Mouse (Mus musculus) layer of hippocampus, postnatal 25 days (tissue): ENCODE measurements at regions not wholly inside any gene's neighbourhood (a gene's known extent, or its start where the extent isn't known, plus 50 kb on each side); places are given as distances from the start of the nearest gene placed in this dataset.
A peak's percentile ranks its signal among the peaks of the same experiment; 100 is the strongest.

ENCODE experiments used
- DNase-seq, 2 experiments: peaks; one replicate each; pipeline ENCODE4 v3.0.0; 2022; ENCODE audit warnings: mixed read lengths in 2 of 2, low spot score in 1 of 2; ENCODE audit errors: extremely low spot score in 1 of 2

- DNase-seq: no peak
These were observed 660.5 kb upstream of the Sel1l start for GRCm38 (mm10) chr12:92509494-92509893.

- no peak for DNase-seq
These were observed 660.0 kb upstream of the Sel1l start for GRCm38 (mm10) chr12:92508796-92509489.

GRCm38 (mm10) chr12:92483984-92484383 is 635.0 kb upstream of the Sel1l start:
- no peak for DNase-seq

- no peak for DNase-seq
These were observed 625.5 kb upstream of the Sel1l start for GRCm38 (mm10) chr12:92474293-92475062.

- no peak for DNase-seq
These were observed 602.3 kb upstream of the Sel1l start for GRCm38 (mm10) chr12:92451110-92451818.

GRCm38 (mm10) chr12:92418458-92418857 is 569.5 kb upstream of the Sel1l start:
- no peak for DNase-seq

- no peak for DNase-seq
These were observed 556.5 kb upstream of the Sel1l start for GRCm38 (mm10) chr12:92405506-92405905.

GRCm38 (mm10) chr12:92400987-92401386 is 552.0 kb upstream of the Sel1l start:
- DNase-seq: no peak

- no peak for DNase-seq
These were observed 537.2 kb upstream of the Sel1l start for GRCm38 (mm10) chr12:92386195-92386594.

- DNase-seq: no peak
These were observed 535.4 kb upstream of the Sel1l start for GRCm38 (mm10) chr12:92384266-92384937.

GRCm38 (mm10) chr12:92379130-92379529 is 530.2 kb upstream of the Sel1l start:
- DNase-seq: no peak

- no peak for DNase-seq
These were observed 517.0 kb upstream of the Sel1l start for GRCm38 (mm10) chr12:92365926-92366325.

- DNase-seq: no peak
These were observed 504.7 kb upstream of the Sel1l start for GRCm38 (mm10) chr12:92353386-92354257.

GRCm38 (mm10) chr12:92318241-92318640 is 469.3 kb upstream of the Sel1l start:
- DNase-seq: no peak

GRCm38 (mm10) chr12:92317609-92318008 is 468.7 kb upstream of the Sel1l start:
- no peak for DNase-seq

GRCm38 (mm10) chr12:92316285-92316684 is 467.3 kb upstream of the Sel1l start:
- DNase-seq: no peak

- no peak for DNase-seq
These were observed 466.9 kb upstream of the Sel1l start for GRCm38 (mm10) chr12:92315820-92316219.

- DNase-seq: peak; percentile 63 to 78
These were observed 454.1 kb upstream of the Sel1l start for GRCm38 (mm10) chr12:92302951-92303591.

- no peak for DNase-seq
These were observed 445.9 kb upstream of the Sel1l start for GRCm38 (mm10) chr12:92294887-92295286.
